Mouse (Mus musculus) intestine, embryonic 15.5 days (tissue): Measurements from ENCODE around the gene B3gnt7. TPM values are rescaled to one million over a fixed set of nuclear protein-coding genes. Genes with fewer than 3 reads are reported as not detected.

Experiments used
- ATAC-seq: fragments of 200-750 bp; cut with Nextera tagmentation; 2 replicates; pipeline ENCODE4 v1.8.0; 2017; ENCODE audit warnings: moderate TSS enrichment, moderate library complexity
- H3K27ac ChIP-seq: fragments of 300-500 bp; sonication (generic); 2 replicates; pipeline ENCODE4 v1.5.1; 2015; ENCODE audit warnings: mild to moderate bottlenecking, inconsistent platforms
- H3K27me3 ChIP-seq: fragments of 300-500 bp; sonication (generic); replicated peaks from 2 replicates; pipeline ENCODE4 v1.6.1; 2015; ENCODE audit warnings: inconsistent platforms
- H3K36me3 ChIP-seq: fragments of 300-500 bp; sonication (generic); 2 replicates; pipeline ENCODE4 v1.6.1; 2015; ENCODE audit warnings: inconsistent platforms
- H3K4me1 ChIP-seq: fragments of 300-500 bp; sonication (generic); replicated peaks from 2 replicates; pipeline ENCODE4 v1.6.1; 2015; ENCODE audit warnings: inconsistent platforms
- H3K4me2 ChIP-seq: fragments of 300-500 bp; sonication (generic); replicated peaks from 2 replicates; pipeline ENCODE4 v1.6.1; 2015; ENCODE audit warnings: mild to moderate bottlenecking, inconsistent platforms
- H3K4me3 ChIP-seq: fragments of 300-500 bp; sonication (generic); replicated peaks from 2 replicates; pipeline ENCODE4 v1.5.1; 2015; ENCODE audit warnings: inconsistent platforms
- H3K9ac ChIP-seq: fragments of 300-500 bp; sonication (generic); 2 replicates; pipeline ENCODE4 v1.6.1; 2015; ENCODE audit warnings: inconsistent platforms
- H3K9me3 ChIP-seq: fragments of 300-500 bp; sonication (generic); 2 replicates; pipeline ENCODE4 v1.6.1; 2016; ENCODE audit warnings: inconsistent platforms
- WGBS: fragments of 180-500 bp; shearing (Covaris S2); methylation state at CpG from one replicate; pipeline ENCODE4 v1.1.7; 2015; 5-methylcytosine and 5-hydroxymethylcytosine counted together
- polyA plus RNA-seq: library from polyadenylated mRNA; unstranded; fragments of >200 nt; fragmentation: Nextera tagmentation; extraction: Ambion mirVana; gene quantifications from 2 replicates; pipeline ENCODE4 v1.2.1, GENCODE M21; 2015

B3gnt7 gene
- polyA plus RNA-seq, 1 experiment from 2014 or later: 6.6 TPM

DNA sequence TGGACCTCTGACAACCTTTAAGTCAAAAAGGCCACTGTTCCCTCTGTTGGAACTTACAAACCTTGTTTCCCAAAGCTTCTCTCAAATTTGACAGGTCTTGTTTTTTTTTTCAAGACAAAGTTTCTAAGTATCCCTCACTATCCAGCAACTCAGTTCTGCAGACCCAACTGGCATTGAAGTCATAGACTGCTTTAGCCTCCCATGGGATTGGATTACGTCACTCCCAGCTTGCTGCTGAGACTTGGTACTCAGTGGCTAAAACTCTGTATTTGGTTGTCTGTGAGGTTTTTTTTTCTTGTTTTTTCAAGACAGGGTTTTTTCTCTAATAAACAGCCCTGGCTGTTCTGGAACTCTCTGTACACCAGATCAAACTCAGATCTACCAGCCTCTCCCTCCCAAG is 47.1 kb downstream of the B3gnt7 start:
- H3K9me3 ChIP-seq: no peaks in the 10 kb centered on the region
- no peak overlapping the region for H3K9ac ChIP-seq
- H3K27me3 ChIP-seq: no peaks in the 10 kb centered on the region
- H3K36me3 ChIP-seq: peaks cover 37% of the 10 kb centered on the region
- WGBS: 94% methylated on average over 1 of the region's 1 CpGs
- no peaks in the 10 kb centered on the region for H3K4me1 ChIP-seq
- ATAC-seq: no peak
- no peak overlapping the region for H3K4me3 ChIP-seq
- H3K27ac ChIP-seq: no peak overlapping the region
- H3K4me2 ChIP-seq: no peak overlapping the region

DNA sequence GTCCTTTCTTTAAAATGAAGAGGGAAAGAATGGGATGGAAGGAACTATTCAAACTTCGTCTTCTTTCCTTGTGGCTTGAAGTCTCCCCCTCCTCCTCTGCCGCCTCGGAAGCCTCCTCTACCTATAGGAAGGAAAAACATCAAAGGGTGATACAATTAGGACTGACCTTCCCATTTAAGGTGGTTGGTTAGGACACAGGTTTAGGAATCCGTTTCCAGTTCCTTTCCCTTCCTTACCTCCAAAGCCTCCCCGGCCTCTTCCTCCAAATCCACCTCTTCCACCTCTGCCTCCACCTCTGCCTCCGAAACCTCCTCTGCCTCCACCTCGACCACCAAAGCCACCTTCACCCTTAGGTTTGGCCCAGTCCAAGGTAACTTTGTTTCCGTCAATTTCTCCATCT is 47.9 kb downstream of the B3gnt7 start:
- no peaks in the 10 kb centered on the region for H3K27me3 ChIP-seq
- H3K9ac ChIP-seq: no peak overlapping the region
- H3K4me3 ChIP-seq: no peak overlapping the region
- H3K36me3 ChIP-seq: peaks cover 42% of the 10 kb centered on the region
- no peaks in the 10 kb centered on the region for H3K4me1 ChIP-seq
- no peak for ATAC-seq
- no peak overlapping the region for H3K27ac ChIP-seq
- no peak overlapping the region for H3K4me2 ChIP-seq
- no peaks in the 10 kb centered on the region for H3K9me3 ChIP-seq
- WGBS: 88% methylated on average over 8 of the region's 8 CpGs

DNA sequence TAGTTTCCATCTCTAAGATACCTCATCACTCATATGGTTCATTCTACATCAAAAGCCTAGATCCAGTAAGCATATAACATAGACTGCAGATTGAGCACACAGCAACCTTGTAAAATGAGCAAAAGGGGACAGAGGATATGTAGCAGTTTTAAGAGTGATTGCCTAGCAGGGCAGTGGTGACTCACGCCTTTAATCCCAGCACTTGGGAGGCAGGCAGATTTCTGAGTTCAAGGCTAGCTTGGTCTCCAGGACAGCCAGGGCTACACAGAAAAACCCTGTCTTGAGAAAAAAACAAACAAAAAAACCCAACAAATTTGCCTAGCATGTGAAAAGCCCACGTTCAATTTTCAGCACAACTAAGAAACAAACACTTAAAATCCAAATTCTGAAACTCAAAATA is 51.6 kb downstream of the B3gnt7 start:
- Histone ChIP-seq H3K9me3 (no peaks in the 10 kb centered on the region), H3K36me3 (peaks cover 40% of the 10 kb centered on the region), H3K27ac (no peak overlapping the region), H3K4me3 (no peak overlapping the region), H3K4me1 (peaks cover 7% of the 10 kb centered on the region), H3K9ac (no peak overlapping the region), H3K4me2 (no peak overlapping the region), H3K27me3 (no peaks in the 10 kb centered on the region)
- WGBS: 82% methylated on average over 2 of the region's 2 CpGs
- ATAC-seq: no peak

Other genes with a start within 250 kb of the B3gnt7 start
- 143 and 152 TPM in 2 replicates for gene Psmd1, start 238.4 kb upstream of the B3gnt7 start, polyA plus RNA-seq
- 2.0 and 2.3 TPM in 2 replicates for gene Htr2b, start 190.9 kb upstream of the B3gnt7 start, polyA plus RNA-seq
- not detected in 2 replicates for gene Gm21972, start 169.2 kb upstream of the B3gnt7 start, polyA plus RNA-seq
- gene Armc9, start 148.1 kb upstream of the B3gnt7 start, polyA plus RNA-seq: 16.4 and 17.3 TPM in 2 replicates
- gene Ncl, start 56.6 kb downstream of the B3gnt7 start, polyA plus RNA-seq: 424 and 451 TPM in 2 replicates
- gene Nmur1, start 123.4 kb downstream of the B3gnt7 start, polyA plus RNA-seq: 0.27 and 0.36 TPM in 2 replicates
- gene Tex44, start 123.5 kb downstream of the B3gnt7 start, polyA plus RNA-seq: not detected in 2 replicates
- gene Ptma, start 223.9 kb downstream of the B3gnt7 start, polyA plus RNA-seq: 2,151 and 2,475 TPM in 2 replicates